In genomic region chr9:22226389-22226673, GRCm38 (mm10) we compare ENCODE assay signal across 9 mouse cellular contexts. TPM values are rescaled to one million over a fixed set of nuclear protein-coding genes. Genes with fewer than 3 reads are reported as not detected.
DNase-seq lines count a peak whose midpoint lies in the region; ATAC-seq and TF ChIP-seq lines count a peak whose summit lies in the region.
"Not testable (repeated sequence)": the region's sequence is repeated elsewhere in the genome, so short reads cannot be mapped to it uniquely, and the experiment has no call there.
"Had no signal": no experiment of that assay in that cellular context is flagged by ENCODE, and none has a peak within 500 bp of the region (broad histone marks: within the 10 kb centered on the region; RNA-seq: fewer than 3 reads in every experiment).

No protein-coding gene starts in this region.

- not testable (repeated sequence) for H3K27ac ChIP-seq in bone marrow macrophage, adult 2 months (ENCODE audit: insufficient read depth, low read depth, low read length); forebrain, embryonic 10.5 days; limb, embryonic 15.5 days; macrophage; neural tube, embryonic 14.5 days (ENCODE audit: low read depth, low read length)
- peak overlapping the region in 1 of 2 experiments; percentile 95; a peak in 3 of 4 replicates for H3K27ac ChIP-seq in heart, embryonic 14.5 days (replicated peaks in 1 of 2; ENCODE audit: control insufficient read depth in 1 of 2, insufficient read depth in 1 of 2, low read depth in 2 of 2, low read length in 2 of 2)
- H3K27ac ChIP-seq in intestine, embryonic 16.5 days (ENCODE audit: low read length), result peak overlapping the region; percentile 37

- not testable (repeated sequence) for H3K9me3 ChIP-seq in forebrain, embryonic 10.5 days; heart, embryonic 14.5 days (ENCODE audit: control insufficient read depth, low read length); intestine, embryonic 16.5 days (ENCODE audit: control insufficient read depth, low read length); limb, embryonic 15.5 days; neural tube, embryonic 14.5 days (ENCODE audit: control insufficient read depth, low read length)

- peak overlapping the region; percentile 75 for H3K4me2 ChIP-seq in heart, embryonic 14.5 days (ENCODE audit: low read length)
- peak overlapping the region; percentile 78 for H3K4me2 ChIP-seq in intestine, embryonic 16.5 days (ENCODE audit: low read depth, low read length)
- peak overlapping the region; percentile 60 for H3K4me2 ChIP-seq in limb, embryonic 15.5 days
- peak overlapping the region; percentile 54; the same call in 1 of the 2 replicates for H3K4me2 ChIP-seq in neural tube, embryonic 14.5 days (ENCODE audit: low read depth, low read length)

- not testable (repeated sequence) for ATAC-seq in heart, embryonic 14.5 days (ENCODE audit: insufficient number of reproducible peaks, insufficient read depth, low FRiP score, low read depth); intestine, embryonic 16.5 days; limb, embryonic 15.5 days (ENCODE audit: insufficient number of reproducible peaks, low FRiP score, low TSS enrichment, low read depth); neural tube, embryonic 14.5 days (ENCODE audit: low read depth)

- TF ChIP-seq POLR2A in bone marrow macrophage, adult 2 months (IDR thresholded peaks at IDR 0.05; ENCODE audit: borderline replicate concordance, low read depth, low read length), result not testable (repeated sequence)

- H3K36me3 ChIP-seq in forebrain, embryonic 10.5 days (replicated peaks); heart, embryonic 14.5 days (ENCODE audit: control insufficient read depth, insufficient read depth, low read length); intestine, embryonic 16.5 days (ENCODE audit: control insufficient read depth, insufficient read depth, low read length); limb, embryonic 15.5 days; macrophage (ENCODE audit: inconsistent target); neural tube, embryonic 14.5 days (ENCODE audit: control insufficient read depth, insufficient read depth, low read length): not testable (repeated sequence)

- peak overlapping the region; percentile 75 for H3K4me3 ChIP-seq in bone marrow macrophage, adult 2 months (ENCODE audit: insufficient read depth, low read length)
- H3K4me3 ChIP-seq in forebrain, embryonic 10.5 days, result peak overlapping the region; percentile 82
- peak overlapping the region; percentile 81 to 88; a peak in 3 of 4 replicates for H3K4me3 ChIP-seq in heart, embryonic 14.5 days (ENCODE audit: control insufficient read depth in 1 of 2, insufficient read depth in 1 of 2, low read depth in 1 of 2, low read length in 2 of 2)
- H3K4me3 ChIP-seq in intestine, embryonic 16.5 days (ENCODE audit: low read length), result peak overlapping the region; percentile 86
- peak overlapping the region; percentile 81 for H3K4me3 ChIP-seq in limb, embryonic 15.5 days
- peak overlapping the region; percentile 57 for H3K4me3 ChIP-seq in macrophage (ENCODE audit: inconsistent target)
- H3K4me3 ChIP-seq in neural tube, embryonic 14.5 days (ENCODE audit: low read depth, low read length), result peak overlapping the region; percentile 56; the same call in 1 of the 2 replicates

- TF ChIP-seq CTCF in bone marrow macrophage, adult 2 months (IDR thresholded peaks at IDR 0.05; ENCODE audit: low read depth, low read length), result not testable (repeated sequence)

- WGBS in forebrain, embryonic 10.5 days, result 69% methylated on average over 7 of the region's 7 CpGs
- WGBS in heart, embryonic 14.5 days, result 49% methylated on average over 7 of the region's 7 CpGs
- 57% methylated on average over 7 of the region's 7 CpGs for WGBS in intestine, embryonic 16.5 days
- WGBS in limb, embryonic 15.5 days, result 69% methylated on average over 7 of the region's 7 CpGs
- WGBS in macrophage (ENCODE audit: missing documents), result 44% methylated on average over 4 of the region's 7 CpGs
- 76% methylated on average over 7 of the region's 7 CpGs for WGBS in neural tube, embryonic 14.5 days

- peaks cover 52% of the 10 kb centered on the region for H3K79me2 ChIP-seq in macrophage (ENCODE audit: inconsistent target)

- not testable (repeated sequence) for H3K27me3 ChIP-seq in forebrain, embryonic 10.5 days (ENCODE audit: poor library complexity, severe bottlenecking); heart, embryonic 14.5 days (ENCODE audit: control insufficient read depth, insufficient read depth, low read length); intestine, embryonic 16.5 days (replicated peaks; ENCODE audit: control insufficient read depth, insufficient read depth, low read length); limb, embryonic 15.5 days; neural tube, embryonic 14.5 days (ENCODE audit: control insufficient read depth, insufficient read depth, low read length)

- not testable (repeated sequence) for H3K4me1 ChIP-seq in bone marrow macrophage, adult 2 months (ENCODE audit: control insufficient read depth, insufficient read depth, low read length); forebrain, embryonic 10.5 days; heart, embryonic 14.5 days (ENCODE audit: control insufficient read depth in 2 of 2, insufficient read depth in 2 of 2, low read length in 2 of 2); intestine, embryonic 16.5 days (ENCODE audit: control insufficient read depth, insufficient read depth, low read length); limb, embryonic 15.5 days; neural tube, embryonic 14.5 days (ENCODE audit: control insufficient read depth, insufficient read depth, low read length)

- not testable (repeated sequence) for DNase-seq in forebrain, embryonic 10.5 days (ENCODE audit: extremely low spot score, low spot score)

- H3K9ac ChIP-seq in heart, embryonic 14.5 days (ENCODE audit: low read length), result peak overlapping the region; percentile 86; the same call in 1 of the 2 replicates
- not testable (repeated sequence) for H3K9ac ChIP-seq in intestine, embryonic 16.5 days (ENCODE audit: low read depth, low read length); limb, embryonic 15.5 days; neural tube, embryonic 14.5 days (replicated peaks; ENCODE audit: low read depth, low read length)

RNA-seq across cellular contexts. Expression of gene Zfp809, which starts 0.8 kb away (rescaled TPM):
- polyA plus RNA-seq in bone marrow macrophage, adult 2 months (2012; ENCODE audit: insufficient read depth, insufficient read length, missing spikeins), result 19.4 and 26.0 TPM in 2 replicates
- 11.6 and 12.1 TPM in 2 replicates for polyA plus RNA-seq in forebrain, embryonic 10.5 days (2016; fragmentation: Nextera tagmentation; extraction: Ambion mirVana)
- polyA plus RNA-seq in heart, embryonic 14.5 days (2014; fragmentation: Nextera tagmentation; extraction: Ambion mirVana), result 23.1 and 25.3 TPM in 2 replicates
- polyA plus RNA-seq in intestine, embryonic 16.5 days (2015; fragmentation: Nextera tagmentation; extraction: Ambion mirVana), result 19.1 and 21.8 TPM in 2 replicates
- polyA plus RNA-seq in limb, embryonic 15.5 days (2015; fragmentation: Nextera tagmentation; extraction: Ambion mirVana), result 16.5 and 17.7 TPM in 2 replicates
- 10 to 100 TPM; 10.3 to 58.9 (median 30.0) TPM for total RNA-seq in macrophage (2018; cell fraction: chromatin; rRNA removed)
- total RNA-seq in macrophage (2018; cell fraction: cytosol; rRNA removed), result 10 to 100 TPM in 20 of 26 experiments, 1 to 10 TPM in 6; 5.2 to 21.7 (median 16.7) TPM
- total RNA-seq in macrophage (2018; cell fraction: nucleus; rRNA removed), result 10 to 100 TPM; 12.6 to 60.3 (median 25.4) TPM
- polyA plus RNA-seq in macrophage (2018), result 13.0 to 19.3 TPM (median 14.8 TPM) in 3 replicates
- polyA plus RNA-seq in neural tube, embryonic 14.5 days (2014; fragmentation: Nextera tagmentation; extraction: Ambion mirVana), result 10.7 and 12.0 TPM in 2 replicates

RNA-seq across cellular contexts. Expression of gene Zfp599, which starts 33.4 kb away (rescaled TPM):
- polyA plus RNA-seq in bone marrow macrophage, adult 2 months (2012; ENCODE audit: insufficient read depth, insufficient read length, missing spikeins), result 0.31 TPM in 1 of 2 replicates, not detected in the other
- polyA plus RNA-seq in forebrain, embryonic 10.5 days (2016; fragmentation: Nextera tagmentation; extraction: Ambion mirVana), result 8.0 and 9.3 TPM in 2 replicates
- 4.0 and 4.9 TPM in 2 replicates for polyA plus RNA-seq in heart, embryonic 14.5 days (2014; fragmentation: Nextera tagmentation; extraction: Ambion mirVana)
- polyA plus RNA-seq in intestine, embryonic 16.5 days (2015; fragmentation: Nextera tagmentation; extraction: Ambion mirVana), result 3.1 and 3.9 TPM in 2 replicates
- polyA plus RNA-seq in limb, embryonic 15.5 days (2015; fragmentation: Nextera tagmentation; extraction: Ambion mirVana), result 4.0 and 4.8 TPM in 2 replicates
- total RNA-seq in macrophage (2018; cell fraction: chromatin; rRNA removed), result under 1 TPM in 13 of 26 experiments, not detected in 13; 0.17 to 0.57 (median 0.25) TPM
- total RNA-seq in macrophage (2018; cell fraction: cytosol; rRNA removed), result under 1 TPM in 13 of 26 experiments, not detected in 13; 0.03 to 0.09 (median 0.06) TPM
- total RNA-seq in macrophage (2018; cell fraction: nucleus; rRNA removed), result under 1 TPM in 12 of 26 experiments, not detected in 14; 0.10 to 0.58 (median 0.20) TPM
- polyA plus RNA-seq in macrophage (2018), result 0.06 to 0.07 TPM in 2 of 3 replicates, not detected in the other
- polyA plus RNA-seq in neural tube, embryonic 14.5 days (2014; fragmentation: Nextera tagmentation; extraction: Ambion mirVana), result 9.0 and 10.8 TPM in 2 replicates
- total RNA-seq: gastrocnemius, adult 18-20 months had no signal

RNA-seq across cellular contexts. Expression of gene Zfp872, which starts 38.4 kb away (rescaled TPM):
- not detected in 2 replicates for polyA plus RNA-seq in bone marrow macrophage, adult 2 months (2012; ENCODE audit: insufficient read depth, insufficient read length, missing spikeins)
- polyA plus RNA-seq in forebrain, embryonic 10.5 days (2016; fragmentation: Nextera tagmentation; extraction: Ambion mirVana), result 0.18 and 0.32 TPM in 2 replicates
- 0.28 and 0.58 TPM in 2 replicates for polyA plus RNA-seq in heart, embryonic 14.5 days (2014; fragmentation: Nextera tagmentation; extraction: Ambion mirVana)
- polyA plus RNA-seq in intestine, embryonic 16.5 days (2015; fragmentation: Nextera tagmentation; extraction: Ambion mirVana), result 0.58 and 0.65 TPM in 2 replicates
- polyA plus RNA-seq in limb, embryonic 15.5 days (2015; fragmentation: Nextera tagmentation; extraction: Ambion mirVana), result 0.19 and 0.26 TPM in 2 replicates
- not detected for total RNA-seq in macrophage (2018; cell fraction: chromatin; rRNA removed)
- not detected for total RNA-seq in macrophage (2018; cell fraction: cytosol; rRNA removed)
- not detected for total RNA-seq in macrophage (2018; cell fraction: nucleus; rRNA removed)
- polyA plus RNA-seq in macrophage (2018), result not detected in 3 replicates
- 0.17 and 0.67 TPM in 2 replicates for polyA plus RNA-seq in neural tube, embryonic 14.5 days (2014; fragmentation: Nextera tagmentation; extraction: Ambion mirVana)
- total RNA-seq: gastrocnemius, adult 18-20 months; left cerebral cortex, adult 18-20 months had no signal
